Mouse (Mus musculus): ENCODE measurements around the gene Togaram2.
A peak's percentile ranks its signal among the peaks of the same experiment; 100 is the strongest.
"Not testable (repeated sequence)": the region's sequence is repeated elsewhere in the genome, so short reads cannot be mapped to it uniquely, and the experiment has no call there.

Gene Togaram2

GRCm38 (mm10) chr17:71673092-71673491 is at the start of gene Togaram2:
Togaram2 (plus strand) TSS chr17:71673261.
- no peak for DNase-seq (ENCODE audit: low read depth in 2 of 2, low spot score in 2 of 2)

GRCm38 (mm10) chr17:71631806-71632205 is 41.3 kb upstream of the Togaram2 start:
- DNase-seq (ENCODE audit: low read depth in 2 of 2, low spot score in 2 of 2): no peak

GRCm38 (mm10) chr17:71633350-71633749 is 39.7 kb upstream of the Togaram2 start:
- no peak for DNase-seq (ENCODE audit: low read depth in 2 of 2, low spot score in 2 of 2)

- DNase-seq (ENCODE audit: low read depth in 2 of 2, low spot score in 2 of 2): no peak
Observed at GRCm38 (mm10) chr17:71636786-71637185, 36.3 kb upstream of the Togaram2 start.

GRCm38 (mm10) chr17:71637750-71638265 is 35.3 kb upstream of the Togaram2 start:
- DNase-seq (ENCODE audit: low read depth in 2 of 2, low spot score in 2 of 2): no peak

GRCm38 (mm10) chr17:71639056-71639455 is 34.0 kb upstream of the Togaram2 start:
- DNase-seq (ENCODE audit: low read depth in 2 of 2, low spot score in 2 of 2): not testable (repeated sequence)

GRCm38 (mm10) chr17:71640421-71641085 is 32.5 kb upstream of the Togaram2 start:
- DNase-seq (ENCODE audit: low read depth in 2 of 2, low spot score in 2 of 2): no peak

- DNase-seq (ENCODE audit: low read depth in 2 of 2, low spot score in 2 of 2): no peak
Observed at GRCm38 (mm10) chr17:71642190-71642589, 30.9 kb upstream of the Togaram2 start.

- DNase-seq (ENCODE audit: low read depth in 2 of 2, low spot score in 2 of 2): no peak
Observed at GRCm38 (mm10) chr17:71650011-71650410, 23.1 kb upstream of the Togaram2 start.

- no peak for DNase-seq (ENCODE audit: low read depth in 2 of 2, low spot score in 2 of 2)
Observed at GRCm38 (mm10) chr17:71652495-71652894, 20.6 kb upstream of the Togaram2 start.

- DNase-seq (ENCODE audit: low read depth in 2 of 2, low spot score in 2 of 2): no peak
Observed at GRCm38 (mm10) chr17:71652934-71653333, 20.1 kb upstream of the Togaram2 start.

GRCm38 (mm10) chr17:71657521-71657920 is 15.5 kb upstream of the Togaram2 start:
- no peak for DNase-seq (ENCODE audit: low read depth in 2 of 2, low spot score in 2 of 2)

GRCm38 (mm10) chr17:71658666-71659065 is 14.4 kb upstream of the Togaram2 start:
- DNase-seq (ENCODE audit: low read depth in 2 of 2, low spot score in 2 of 2): no peak

GRCm38 (mm10) chr17:71660390-71660789 is 12.7 kb upstream of the Togaram2 start:
- no peak for DNase-seq (ENCODE audit: low read depth in 2 of 2, low spot score in 2 of 2)

GRCm38 (mm10) chr17:71662751-71663250 is 10.3 kb upstream of the Togaram2 start:
- DNase-seq (ENCODE audit: low read depth in 2 of 2, low spot score in 2 of 2): peak; percentile 35 to 52

GRCm38 (mm10) chr17:71663491-71663890 is 9.6 kb upstream of the Togaram2 start:
- DNase-seq (ENCODE audit: low read depth in 2 of 2, low spot score in 2 of 2): no peak

- no peak for DNase-seq (ENCODE audit: low read depth in 2 of 2, low spot score in 2 of 2)
Observed at GRCm38 (mm10) chr17:71664172-71664571, 8.9 kb upstream of the Togaram2 start.

GRCm38 (mm10) chr17:71665201-71665600 is 7.9 kb upstream of the Togaram2 start:
- DNase-seq (ENCODE audit: low read depth in 2 of 2, low spot score in 2 of 2): no peak

GRCm38 (mm10) chr17:71669511-71669910 is 3.5 kb upstream of the Togaram2 start:
- DNase-seq (ENCODE audit: low read depth in 2 of 2, low spot score in 2 of 2): no peak

- peak in 1 of 2 experiments; percentile 24 for DNase-seq (ENCODE audit: low read depth in 2 of 2, low spot score in 2 of 2)
Observed at GRCm38 (mm10) chr17:71671840-71672546, 1.1 kb upstream of the Togaram2 start.

GRCm38 (mm10) chr17:71673936-71674335 is 875 bp downstream of the Togaram2 start:
- DNase-seq (ENCODE audit: low read depth in 2 of 2, low spot score in 2 of 2): no peak

- no peak for DNase-seq (ENCODE audit: low read depth in 2 of 2, low spot score in 2 of 2)
Observed at GRCm38 (mm10) chr17:71674886-71675285, 1.8 kb downstream of the Togaram2 start.

All from CD8-positive naive resting alpha-beta T cell, adult 2 months (primary cell).